Mouse (Mus musculus): ENCODE measurements around the gene Ttc9. TPM values are rescaled to one million over a fixed set of nuclear protein-coding genes. Genes with fewer than 3 reads are reported as not detected.

Ttc9 gene
- polyA plus RNA-seq, 1 experiment from 2014 or later: not detected

DNA sequence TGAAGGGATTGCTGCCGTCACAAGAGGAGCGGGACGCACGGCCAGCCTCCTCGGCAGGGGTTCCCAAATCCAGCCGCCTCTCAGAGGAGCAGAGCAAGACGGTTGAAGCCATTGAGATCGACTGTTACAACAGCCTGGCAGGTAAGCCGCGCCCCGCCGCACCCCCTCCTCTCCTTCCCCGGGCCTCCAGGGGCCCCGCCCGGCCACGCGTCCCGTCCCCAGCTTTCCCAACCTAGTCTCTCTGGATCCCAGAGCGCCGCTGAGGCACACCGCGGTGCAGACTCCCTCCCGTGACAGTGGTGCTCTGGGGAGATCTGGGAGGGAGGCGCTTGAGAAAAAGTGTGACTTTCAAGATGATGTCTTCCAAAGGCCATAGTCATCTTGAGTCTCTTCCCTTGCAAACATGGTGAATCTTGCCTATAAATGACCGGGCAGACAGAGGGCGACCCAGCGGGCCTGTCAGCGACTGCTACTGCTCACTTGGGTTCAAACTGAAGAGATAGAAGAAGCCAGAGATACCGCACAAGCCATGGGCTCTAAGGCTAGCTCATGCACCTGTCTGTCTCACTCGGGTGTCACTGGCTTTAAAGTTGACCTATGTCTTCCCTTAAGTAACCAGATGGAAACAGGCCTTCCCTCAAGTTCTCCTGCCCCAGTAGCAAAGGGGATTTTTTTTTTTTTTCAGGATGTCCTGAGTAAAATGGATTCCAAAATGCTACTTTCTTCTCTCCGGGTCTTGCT is 782 bp downstream of the Ttc9 start:
- Histone ChIP-seq H3K79me2 (ENCODE audit: inconsistent target) (no peaks in the 10 kb centered on the region), H3K36me3 (ENCODE audit: inconsistent target) (no peaks in the 10 kb centered on the region), H3K4me3 (ENCODE audit: inconsistent target) (no peak overlapping the region), H3K27ac (no peak overlapping the region)
- WGBS (ENCODE audit: missing documents): 9% methylated on average over 31 of the region's 31 CpGs

DNA sequence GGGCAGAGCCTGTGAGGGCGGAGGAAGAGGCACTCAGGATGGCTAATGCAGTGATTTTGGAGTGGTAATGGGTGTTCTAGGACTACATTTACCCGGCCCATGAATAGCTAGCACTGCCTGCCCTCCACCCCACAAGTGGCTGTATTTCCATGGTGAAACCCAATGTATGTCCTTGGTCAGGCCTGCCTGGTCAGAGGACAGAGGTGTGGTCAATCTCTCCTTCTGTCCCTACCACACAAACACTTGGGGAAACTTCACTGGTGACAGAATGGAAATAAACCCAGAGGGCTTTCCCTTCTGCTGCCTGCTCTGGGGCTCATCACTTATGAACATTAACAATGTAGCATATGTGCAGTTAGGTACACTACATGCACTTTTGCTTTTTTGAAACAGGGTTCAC is 2.2 kb downstream of the Ttc9 start:
- H3K79me2 ChIP-seq (ENCODE audit: inconsistent target): no peaks in the 10 kb centered on the region
- H3K27ac ChIP-seq: no peak overlapping the region
- H3K4me3 ChIP-seq (ENCODE audit: inconsistent target): no peak overlapping the region
- 89% methylated on average over 2 of the region's 2 CpGs for WGBS (ENCODE audit: missing documents)
- H3K36me3 ChIP-seq (ENCODE audit: inconsistent target): no peaks in the 10 kb centered on the region

DNA sequence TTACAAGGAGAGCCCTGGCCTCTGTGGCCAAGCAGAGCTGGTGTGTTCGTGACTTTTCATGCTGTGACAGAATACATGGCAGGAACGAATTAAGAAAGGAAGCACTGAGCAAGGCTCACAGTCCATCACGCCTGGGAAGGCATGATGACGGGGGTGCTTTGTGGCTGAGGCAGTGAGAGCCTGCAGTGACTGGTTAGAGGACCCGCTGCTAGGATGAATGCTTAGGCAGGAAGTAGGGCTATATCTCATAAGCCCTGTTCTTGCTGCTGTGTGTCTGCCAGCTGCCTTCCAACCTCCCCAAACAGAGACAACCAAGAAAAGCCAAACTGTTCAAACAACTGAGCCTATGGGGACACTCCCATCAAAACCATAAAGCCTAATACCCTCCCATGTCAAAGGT is 9.6 kb downstream of the Ttc9 start:
- Histone ChIP-seq H3K36me3 (ENCODE audit: inconsistent target) (no peaks in the 10 kb centered on the region), H3K79me2 (ENCODE audit: inconsistent target) (no peaks in the 10 kb centered on the region), H3K4me3 (ENCODE audit: inconsistent target) (no peak overlapping the region), H3K27ac (no peak overlapping the region)
- WGBS (ENCODE audit: missing documents): 54% methylated on average over 5 of the region's 5 CpGs

DNA sequence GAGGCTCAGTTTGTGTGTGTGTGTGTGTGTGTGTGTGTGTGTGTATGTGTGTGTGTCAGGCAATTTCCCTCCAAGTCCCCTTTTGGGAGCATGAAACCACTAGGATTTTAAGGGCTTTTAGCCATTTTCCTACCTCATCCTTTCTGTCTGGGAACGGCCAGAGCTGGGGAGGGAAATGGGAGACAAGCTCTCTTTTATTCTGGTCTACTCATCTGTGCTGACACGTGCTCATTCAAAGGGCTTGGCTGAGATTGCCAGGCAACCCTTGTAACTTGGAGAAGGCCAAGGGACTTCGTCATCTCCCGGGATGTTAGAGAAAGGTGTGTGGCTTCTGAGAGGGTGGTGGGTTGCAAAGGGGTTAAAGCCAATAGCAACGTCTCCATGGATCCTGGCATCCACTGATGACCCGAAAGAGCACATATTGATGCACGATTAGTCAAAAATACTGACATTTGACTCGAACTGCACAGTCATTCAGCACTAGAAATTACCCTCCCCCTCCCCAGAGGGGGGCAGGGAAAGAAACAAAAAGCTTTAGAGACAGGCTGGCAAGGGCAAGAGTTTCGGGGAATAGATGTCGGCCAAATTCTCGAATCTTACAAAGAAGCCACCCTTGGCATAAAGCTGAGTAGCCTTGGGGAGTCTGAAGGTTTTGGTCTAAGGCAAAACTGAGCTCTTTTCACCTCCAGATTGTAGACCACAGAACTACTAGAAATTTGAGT is 11.5 kb downstream of the Ttc9 start:
- Histone ChIP-seq H3K36me3 (ENCODE audit: inconsistent target) (no peaks in the 10 kb centered on the region), H3K4me3 (ENCODE audit: inconsistent target) (no peak overlapping the region), H3K79me2 (ENCODE audit: inconsistent target) (no peaks in the 10 kb centered on the region), H3K27ac (no peak overlapping the region)
- 85% methylated on average over 11 of the region's 11 CpGs for WGBS (ENCODE audit: missing documents)

DNA sequence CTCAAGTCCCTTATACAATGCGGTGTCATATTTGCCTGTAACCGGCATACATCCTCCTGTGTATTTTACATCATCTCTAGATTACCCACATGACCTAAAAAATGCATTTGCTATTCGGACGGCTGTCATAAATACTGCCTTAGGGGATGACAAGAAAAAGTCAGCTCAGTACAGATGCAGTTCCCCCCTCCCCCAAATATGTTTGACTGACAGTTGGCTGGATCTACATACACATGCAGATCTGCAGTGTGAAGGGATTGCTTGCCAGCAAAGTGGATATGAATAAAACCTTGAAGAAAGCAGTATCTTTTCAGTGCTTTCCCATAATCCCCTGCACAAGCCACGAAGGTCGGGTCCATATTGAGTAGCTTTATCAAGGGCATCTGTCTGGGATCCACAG is 15.8 kb downstream of the Ttc9 start:
- no peak overlapping the region for H3K4me3 ChIP-seq (ENCODE audit: inconsistent target)
- H3K79me2 ChIP-seq (ENCODE audit: inconsistent target): no peaks in the 10 kb centered on the region
- WGBS (ENCODE audit: missing documents): 91% methylated on average over 6 of the region's 6 CpGs
- H3K36me3 ChIP-seq (ENCODE audit: inconsistent target): no peaks in the 10 kb centered on the region
- no peak overlapping the region for H3K27ac ChIP-seq

DNA sequence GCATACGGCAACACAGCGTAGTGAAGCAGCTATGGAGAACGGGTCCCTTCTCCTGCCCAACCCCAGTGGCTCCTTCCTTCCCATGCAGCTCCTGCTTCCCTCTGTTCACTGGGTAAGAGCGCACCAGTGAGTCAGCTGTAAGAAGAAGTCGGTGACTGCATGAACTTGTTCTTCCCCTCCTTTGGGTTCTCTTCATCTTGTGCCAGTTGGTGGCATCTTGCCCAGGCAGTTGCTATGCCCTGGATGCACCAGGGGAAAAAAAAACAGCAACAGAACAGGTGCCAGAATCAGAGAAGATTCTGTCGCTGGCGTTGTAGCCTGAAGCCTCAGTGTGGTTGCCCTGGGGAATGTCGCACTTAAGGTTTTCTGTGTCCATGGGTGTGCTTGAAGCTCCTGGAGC is 22.3 kb downstream of the Ttc9 start:
- 85% methylated on average over 8 of the region's 8 CpGs for WGBS (ENCODE audit: missing documents)
- no peak overlapping the region for H3K4me3 ChIP-seq (ENCODE audit: inconsistent target)
- no peaks in the 10 kb centered on the region for H3K36me3 ChIP-seq (ENCODE audit: inconsistent target)
- no peak overlapping the region for H3K27ac ChIP-seq
- no peaks in the 10 kb centered on the region for H3K79me2 ChIP-seq (ENCODE audit: inconsistent target)

DNA sequence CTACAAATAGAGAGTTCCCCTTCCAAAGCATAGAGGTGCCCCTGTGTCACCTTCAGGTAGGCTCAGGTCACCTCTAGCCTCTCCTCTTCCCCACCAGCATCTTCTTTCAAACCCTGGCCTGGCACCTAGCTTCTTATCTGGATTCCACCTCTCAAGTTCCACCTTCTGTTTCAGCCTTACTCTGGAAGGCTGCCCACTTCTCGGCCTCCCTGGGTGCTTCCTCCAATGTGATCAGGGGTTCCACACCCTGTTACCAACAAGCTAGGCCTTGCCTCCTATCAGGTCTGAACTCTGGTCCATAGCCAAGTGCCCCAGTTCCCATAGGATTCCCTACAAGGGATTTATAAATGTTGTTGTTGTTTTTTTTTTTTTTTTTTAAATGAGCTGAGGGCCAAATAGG is 26.3 kb downstream of the Ttc9 start:
- Histone ChIP-seq H3K4me3 (ENCODE audit: inconsistent target) (no peak overlapping the region), H3K27ac (no peak overlapping the region), H3K36me3 (ENCODE audit: inconsistent target) (no peaks in the 10 kb centered on the region), H3K79me2 (ENCODE audit: inconsistent target) (no peaks in the 10 kb centered on the region)
- 79% methylated on average over 1 of the region's 1 CpGs for whole genome bisulfite sequencing (ENCODE audit: missing documents)

DNA sequence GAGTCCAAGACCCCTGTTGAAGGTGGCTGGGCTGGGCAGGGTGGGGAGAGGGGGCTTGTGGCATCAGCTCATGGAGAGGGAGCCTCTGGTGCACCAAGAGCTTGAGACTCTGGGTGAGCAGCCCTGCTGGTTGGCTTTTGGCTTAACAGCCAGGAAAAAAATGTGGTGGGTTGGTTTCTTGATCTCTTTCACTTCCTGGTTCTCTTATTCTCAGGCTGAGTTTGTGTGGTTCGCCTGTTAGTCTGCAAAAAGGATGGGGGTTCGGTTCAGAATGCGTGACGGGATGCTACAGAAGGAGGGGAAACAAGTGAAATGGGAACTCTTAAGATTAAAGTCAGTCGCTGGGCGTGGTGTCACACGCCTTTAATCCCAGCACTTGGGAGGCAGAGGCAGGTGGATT is 27.0 kb downstream of the Ttc9 start:
- Histone ChIP-seq H3K79me2 (ENCODE audit: inconsistent target) (no peaks in the 10 kb centered on the region), H3K27ac (no peak overlapping the region), H3K36me3 (ENCODE audit: inconsistent target) (no peaks in the 10 kb centered on the region), H3K4me3 (ENCODE audit: inconsistent target) (no peak overlapping the region)
- WGBS (ENCODE audit: missing documents): 29% methylated on average over 7 of the region's 7 CpGs

DNA sequence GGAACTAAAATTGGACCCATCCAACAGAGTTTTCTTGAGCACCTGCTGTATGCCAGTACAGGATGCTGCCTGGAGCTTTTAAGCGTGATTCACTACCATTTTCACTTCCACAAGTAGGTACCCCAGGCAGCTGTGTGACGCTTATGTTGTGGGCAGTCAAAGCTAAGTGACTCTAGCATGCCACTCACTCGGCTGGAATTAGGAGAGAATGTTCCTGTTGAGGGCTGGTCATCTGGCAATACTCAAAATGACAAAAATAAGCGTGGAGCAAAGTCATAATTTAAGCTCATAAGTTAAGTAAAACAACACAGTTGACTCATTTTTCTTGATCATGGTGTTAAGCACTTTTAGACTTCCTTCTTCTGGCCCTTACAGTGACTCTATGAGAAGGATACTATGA is 31.0 kb downstream of the Ttc9 start:
- Histone ChIP-seq H3K36me3 (ENCODE audit: inconsistent target) (no peaks in the 10 kb centered on the region), H3K79me2 (ENCODE audit: inconsistent target) (no peaks in the 10 kb centered on the region), H3K4me3 (ENCODE audit: inconsistent target) (no peak overlapping the region), H3K27ac (no peak overlapping the region)
- WGBS (ENCODE audit: missing documents): 67% methylated on average over 4 of the region's 4 CpGs

DNA sequence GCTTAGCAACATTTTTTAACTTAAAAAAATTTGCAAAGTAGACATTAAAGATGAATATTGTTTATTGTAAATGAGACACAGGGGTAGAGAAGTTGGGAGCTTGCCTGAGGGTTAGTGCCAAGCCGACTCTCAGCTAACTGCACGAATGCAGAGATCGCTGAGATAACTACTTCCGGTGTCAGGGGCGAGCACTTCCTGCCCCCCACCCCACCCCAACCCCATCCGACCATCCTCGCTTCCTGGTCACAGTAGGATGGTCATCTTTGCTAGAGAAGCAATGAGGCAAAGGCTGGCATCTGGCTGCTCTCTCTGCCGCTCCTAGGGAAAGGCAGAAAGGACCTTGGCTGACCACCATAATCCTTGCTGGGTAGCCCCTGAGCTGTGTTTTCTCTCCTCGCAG is 32.1 kb downstream of the Ttc9 start:
- 29% methylated on average over 8 of the region's 9 CpGs for WGBS (ENCODE audit: missing documents)
- Histone ChIP-seq H3K4me3 (ENCODE audit: inconsistent target) (no peak overlapping the region), H3K79me2 (ENCODE audit: inconsistent target) (no peaks in the 10 kb centered on the region), H3K27ac (no peak overlapping the region), H3K36me3 (ENCODE audit: inconsistent target) (no peaks in the 10 kb centered on the region)

DNA sequence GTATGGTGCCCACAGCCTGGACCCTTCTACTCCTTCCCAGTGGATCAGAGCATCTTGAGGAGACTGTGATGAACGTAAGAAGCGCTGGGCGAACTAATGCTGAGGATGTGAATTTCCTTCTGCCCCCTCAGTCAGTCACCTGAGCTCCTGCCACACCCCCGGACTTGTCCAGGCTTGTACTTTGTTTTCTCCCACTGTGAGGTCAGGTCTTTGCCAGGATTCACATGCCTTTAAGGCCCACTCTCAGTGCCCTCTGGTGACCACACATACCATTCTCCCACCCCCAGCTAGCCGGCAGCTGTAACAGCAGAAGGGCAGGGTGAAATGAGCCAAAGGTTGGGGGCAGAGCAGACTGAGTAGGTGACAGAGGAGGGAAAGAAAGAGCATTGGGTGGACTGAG is 32.9 kb downstream of the Ttc9 start:
- 88% methylated on average over 5 of the region's 5 CpGs for WGBS (ENCODE audit: missing documents)
- Histone ChIP-seq H3K36me3 (ENCODE audit: inconsistent target) (no peaks in the 10 kb centered on the region), H3K79me2 (ENCODE audit: inconsistent target) (no peaks in the 10 kb centered on the region), H3K4me3 (ENCODE audit: inconsistent target) (no peak overlapping the region), H3K27ac (no peak overlapping the region)

DNA sequence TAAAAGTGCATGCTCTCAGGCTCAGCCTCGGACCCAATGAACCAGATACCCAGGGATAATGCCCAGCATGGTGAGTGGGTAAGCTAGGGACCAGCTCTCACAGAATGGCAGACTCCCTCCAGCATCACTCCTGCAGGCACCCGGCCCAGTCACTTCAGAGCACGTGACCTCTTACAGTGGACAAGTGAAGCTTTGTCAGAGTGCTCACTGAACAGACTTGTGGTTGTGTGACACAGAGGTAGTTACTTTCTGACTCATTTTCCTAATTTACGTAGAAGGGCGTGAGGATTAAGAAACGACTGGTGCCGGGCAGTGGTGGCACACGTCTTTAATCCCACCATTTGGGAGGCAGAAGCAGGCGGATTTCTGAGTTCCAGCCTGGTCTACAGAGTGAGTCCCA is 37.4 kb downstream of the Ttc9 start:
- Histone ChIP-seq H3K27ac (no peak overlapping the region), H3K36me3 (ENCODE audit: inconsistent target) (no peaks in the 10 kb centered on the region), H3K4me3 (ENCODE audit: inconsistent target) (no peak overlapping the region), H3K79me2 (ENCODE audit: inconsistent target) (no peaks in the 10 kb centered on the region)
- 93% methylated on average over 9 of the region's 9 CpGs for WGBS (ENCODE audit: missing documents)

DNA sequence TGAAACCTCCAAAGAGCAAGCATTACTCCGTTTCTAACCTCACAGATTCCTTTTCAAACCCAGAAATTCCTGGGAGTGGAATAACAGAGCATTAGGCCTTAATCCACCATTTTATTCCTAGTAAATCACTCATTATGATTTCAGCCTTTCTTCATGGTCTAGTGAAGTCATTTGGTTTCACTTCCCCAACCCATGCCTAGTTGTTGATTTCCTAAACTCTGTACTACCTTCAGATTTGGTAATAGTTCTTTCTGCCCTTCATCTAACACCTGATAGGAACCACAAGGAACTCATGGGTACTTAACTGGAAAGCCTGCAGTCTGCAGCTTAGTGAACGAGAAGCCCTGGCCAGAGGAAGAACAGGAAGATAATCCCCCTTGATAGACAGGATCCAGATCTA is 44.5 kb downstream of the Ttc9 start:
- no peak overlapping the region for H3K27ac ChIP-seq
- no peaks in the 10 kb centered on the region for H3K79me2 ChIP-seq (ENCODE audit: inconsistent target)
- 22% methylated on average over 2 of the region's 2 CpGs for WGBS (ENCODE audit: missing documents)

DNA sequence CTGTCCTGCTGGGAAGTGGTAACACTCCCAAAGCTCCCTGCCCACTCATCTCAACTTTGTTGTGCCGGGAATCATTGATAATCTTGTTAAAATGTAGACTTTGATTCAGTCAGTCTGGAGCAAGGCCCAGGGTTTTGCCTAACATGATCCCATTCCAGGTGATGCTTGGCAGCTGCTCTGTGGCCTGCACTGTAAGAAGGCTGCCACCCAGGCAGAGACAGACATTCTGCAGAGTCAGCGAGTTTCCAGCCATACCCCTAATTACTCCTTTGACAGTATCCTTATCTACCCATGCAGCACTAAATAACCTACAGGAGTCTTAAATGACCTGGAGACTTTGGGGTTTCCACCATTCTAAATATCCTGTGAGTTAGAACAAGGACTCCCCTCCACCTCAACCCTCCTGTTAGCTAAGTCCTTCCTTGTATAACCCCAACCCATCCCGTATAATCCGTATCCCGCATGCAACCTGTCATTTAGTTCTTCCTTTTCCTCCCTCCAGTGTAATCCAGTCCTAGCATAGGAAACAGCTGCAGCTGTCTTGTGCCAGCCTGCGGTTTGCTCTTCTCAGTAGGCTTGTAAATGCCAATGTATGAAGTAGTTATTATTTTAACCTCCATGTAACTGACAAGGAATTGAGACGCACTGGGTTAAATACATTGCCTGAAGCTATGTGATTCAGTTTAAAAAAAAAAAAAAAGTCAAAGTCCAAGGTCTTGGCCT is 48.9 kb downstream of the Ttc9 start:
- Histone ChIP-seq H3K27ac (no peak overlapping the region), H3K36me3 (ENCODE audit: inconsistent target) (no peaks in the 10 kb centered on the region), H3K4me3 (ENCODE audit: inconsistent target) (no peak overlapping the region), H3K79me2 (ENCODE audit: inconsistent target) (no peaks in the 10 kb centered on the region)
- 78% methylated on average over 6 of the region's 7 CpGs for WGBS (ENCODE audit: missing documents)

More for the DNA sequence above, 44.5 kb downstream of the Ttc9 start:
- no peaks in the 10 kb centered on the region for H3K36me3 ChIP-seq (ENCODE audit: inconsistent target)
- no peak overlapping the region for H3K4me3 ChIP-seq (ENCODE audit: inconsistent target)

DNA sequence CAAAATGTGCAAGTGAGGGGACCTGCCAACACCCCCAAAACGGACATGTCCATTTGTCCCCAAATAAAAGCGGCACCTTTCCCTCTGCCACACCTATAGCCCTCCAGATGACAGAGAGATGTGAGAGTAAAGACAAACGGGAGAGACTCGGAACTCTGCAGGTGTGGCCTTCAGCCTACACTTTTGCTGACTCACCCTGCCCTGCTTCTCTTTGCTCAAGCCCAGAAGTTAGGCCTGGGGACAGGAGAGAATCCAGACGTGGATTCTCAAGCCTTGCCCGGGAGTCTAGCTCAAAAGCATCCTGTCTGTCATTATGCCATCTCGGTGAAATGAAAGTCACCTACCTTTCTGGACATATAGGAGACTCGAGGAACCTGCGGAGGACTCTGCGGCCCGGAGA is 52.3 kb downstream of the Ttc9 start:
- H3K79me2 ChIP-seq (ENCODE audit: inconsistent target): no peaks in the 10 kb centered on the region
- 63% methylated on average over 11 of the region's 11 CpGs for WGBS (ENCODE audit: missing documents)
- no peak overlapping the region for H3K4me3 ChIP-seq (ENCODE audit: inconsistent target)
- no peaks in the 10 kb centered on the region for H3K36me3 ChIP-seq (ENCODE audit: inconsistent target)
- H3K27ac ChIP-seq: no peak overlapping the region

All from macrophage (primary cell).